Mouse (Mus musculus) neural tube, embryonic 14.5 days (tissue): Measurements from ENCODE around the gene Gsg1l2. TPM values are rescaled to one million over a fixed set of nuclear protein-coding genes. Genes with fewer than 3 reads are reported as not detected.

Source experiments
- ATAC-seq: fragments of 200-750 bp; cut with Nextera tagmentation; 2 replicates; pipeline ENCODE4 v1.8.0; 2017; ENCODE audit warnings: low read depth, mild to moderate bottlenecking, moderate TSS enrichment, moderate library complexity
- H3K27ac ChIP-seq: fragments of 300-500 bp; sonication (generic); 2 replicates; pipeline ENCODE4 v1.5.1; 2014; ENCODE audit warnings: low read depth, mild to moderate bottlenecking, control low read depth, low read length, moderate library complexity, mixed read lengths
- H3K27me3 ChIP-seq: fragments of 300-500 bp; sonication (generic); 2 replicates; pipeline ENCODE4 v1.6.1; 2014; ENCODE audit warnings: low read length; ENCODE audit not compliant: control insufficient read depth, insufficient read depth
- H3K36me3 ChIP-seq: fragments of 300-500 bp; sonication (generic); 2 replicates; pipeline ENCODE4 v1.6.1; 2014; ENCODE audit warnings: low read length, mixed read lengths; ENCODE audit not compliant: control insufficient read depth, insufficient read depth
- H3K4me1 ChIP-seq: fragments of 300-500 bp; sonication (generic); 2 replicates; pipeline ENCODE4 v1.6.1; 2014; ENCODE audit warnings: low read length; ENCODE audit not compliant: control insufficient read depth, insufficient read depth
- H3K4me2 ChIP-seq: fragments of 300-500 bp; sonication (generic); 2 replicates; pipeline ENCODE4 v1.6.1; 2014; ENCODE audit warnings: mild to moderate bottlenecking, low read depth, low read length, control low read depth
- H3K4me3 ChIP-seq: fragments of 300-500 bp; sonication (generic); 2 replicates; pipeline ENCODE4 v1.5.1; 2014; ENCODE audit warnings: low read depth, low read length, control low read depth, mixed read lengths
- H3K9ac ChIP-seq: fragments of 300-500 bp; sonication (generic); replicated peaks from 2 replicates; pipeline ENCODE4 v1.6.1; 2014; ENCODE audit warnings: low read depth, mild to moderate bottlenecking, control low read depth, low read length, mixed read lengths
- H3K9me3 ChIP-seq: fragments of 300-500 bp; sonication (generic); 2 replicates; pipeline ENCODE4 v1.6.1; 2016; ENCODE audit warnings: low read length; ENCODE audit not compliant: control insufficient read depth
- WGBS: fragments of 180-500 bp; shearing (Covaris S2); extraction: QIAGEN DNeasy Blood & Tissue Kit; methylation state at CpG from one replicate; pipeline ENCODE4 v1.1.7; 2014; 5-methylcytosine and 5-hydroxymethylcytosine counted together
- polyA plus RNA-seq: library from polyadenylated mRNA; unstranded; fragments of >200 nt; fragmentation: Nextera tagmentation; extraction: Ambion mirVana; gene quantifications from 2 replicates; pipeline ENCODE4 v1.2.1, GENCODE M21; 2014

Gene Gsg1l2
- 0.23 TPM in 1 of 2 replicates, not detected in the other for polyA plus RNA-seq

GRCm38 (mm10) chr11:67774379-67774778 is at the start of gene Gsg1l2:
Gene Gsg1l2, plus strand, starts transcription at chr11:67774608.
- Histone ChIP-seq H3K4me1 (no peaks in the 10 kb centered on the region), H3K4me2 (no peak within 1 kb of the TSS), H3K9me3 (no peaks in the 10 kb centered on the region), H3K9ac (no peak within 1 kb of the TSS), H3K27me3 (no peaks in the 10 kb centered on the region), H3K36me3 (no peaks in the 10 kb centered on the region), H3K4me3 (no peak within 1 kb of the TSS), H3K27ac (no peak within 1 kb of the TSS)
- WGBS: 84% methylated on average over 12 of the region's 12 CpGs
- no peak for ATAC-seq

DNA sequence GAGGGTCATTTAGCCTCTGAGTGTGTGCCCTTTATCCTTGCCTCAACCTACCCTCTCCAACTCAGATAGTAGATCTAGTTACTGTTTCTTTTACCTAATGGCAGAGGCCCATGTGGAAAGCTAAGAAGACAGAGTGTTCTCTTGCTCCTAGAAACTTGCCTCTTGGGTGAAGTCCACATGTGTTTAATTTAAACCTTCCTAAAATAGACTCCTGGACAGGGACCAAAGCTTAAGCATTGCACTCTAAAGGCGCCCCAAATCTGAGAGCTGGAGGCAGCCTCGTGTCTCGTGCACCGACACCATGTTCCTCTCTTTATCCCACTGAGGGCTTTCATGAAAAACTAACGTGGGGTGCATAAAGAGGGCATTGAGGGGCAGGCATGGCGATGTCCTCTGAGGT is 47.3 kb upstream of the Gsg1l2 start:
- H3K4me3 ChIP-seq: no peak overlapping the region
- 86% methylated on average over 6 of the region's 6 CpGs for WGBS
- no peak overlapping the region for H3K27ac ChIP-seq
- H3K36me3 ChIP-seq: no peaks in the 10 kb centered on the region
- no peaks in the 10 kb centered on the region for H3K9me3 ChIP-seq
- no peak for ATAC-seq
- H3K9ac ChIP-seq: no peak overlapping the region
- no peaks in the 10 kb centered on the region for H3K4me1 ChIP-seq
- no peaks in the 10 kb centered on the region for H3K27me3 ChIP-seq
- no peak overlapping the region for H3K4me2 ChIP-seq

- no peak overlapping the region for H3K9ac ChIP-seq
- no peak overlapping the region for H3K27ac ChIP-seq
- no peaks in the 10 kb centered on the region for H3K27me3 ChIP-seq
- no peak for ATAC-seq
- no peak overlapping the region for H3K4me2 ChIP-seq
- no peaks in the 10 kb centered on the region for H3K4me1 ChIP-seq
- H3K4me3 ChIP-seq: no peak overlapping the region
- H3K36me3 ChIP-seq: no peaks in the 10 kb centered on the region
- H3K9me3 ChIP-seq: no peaks in the 10 kb centered on the region
Measured at GRCm38 (mm10) chr11:67728726-67729125, 45.7 kb upstream of the Gsg1l2 start.

GRCm38 (mm10) chr11:67731056-67731455 is 43.4 kb upstream of the Gsg1l2 start:
- ATAC-seq: no peak
- Histone ChIP-seq H3K27me3 (no peaks in the 10 kb centered on the region), H3K4me1 (no peaks in the 10 kb centered on the region), H3K36me3 (no peaks in the 10 kb centered on the region), H3K27ac (no peak overlapping the region), H3K4me2 (no peak overlapping the region), H3K9me3 (no peaks in the 10 kb centered on the region), H3K9ac (no peak overlapping the region), H3K4me3 (no peak overlapping the region)
- 96% methylated on average over 2 of the region's 2 CpGs for WGBS

DNA sequence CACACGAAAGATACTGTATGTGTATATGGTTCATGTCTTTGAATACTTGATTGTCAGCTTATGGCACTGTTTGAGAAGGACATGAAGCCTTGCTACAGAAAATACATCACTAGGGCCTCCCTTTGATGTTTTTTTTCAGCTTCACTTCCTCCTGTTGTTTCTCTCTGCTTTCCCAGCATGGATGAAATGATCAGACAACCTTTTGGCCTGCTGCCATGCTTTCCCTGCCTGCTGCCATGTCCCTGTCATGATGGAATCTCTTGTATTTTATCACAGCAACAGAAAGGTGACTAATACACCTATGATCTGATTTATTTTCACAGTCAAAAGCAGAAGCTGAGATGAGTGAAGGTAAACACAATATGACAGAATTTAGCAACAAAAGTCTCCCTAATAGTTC is 40.7 kb upstream of the Gsg1l2 start:
- no peak overlapping the region for H3K27ac ChIP-seq
- H3K4me2 ChIP-seq: no peak overlapping the region
- WGBS: 78% methylated on average over 1 of the region's 1 CpGs
- no peaks in the 10 kb centered on the region for H3K27me3 ChIP-seq
- no peaks in the 10 kb centered on the region for H3K4me1 ChIP-seq
- no peak overlapping the region for H3K4me3 ChIP-seq
- ATAC-seq: no peak
- H3K9ac ChIP-seq: no peak overlapping the region
- H3K9me3 ChIP-seq: no peaks in the 10 kb centered on the region
- no peaks in the 10 kb centered on the region for H3K36me3 ChIP-seq

GRCm38 (mm10) chr11:67734597-67734996 is 39.8 kb upstream of the Gsg1l2 start:
- H3K9ac ChIP-seq: no peak overlapping the region
- 72% methylated on average over 3 of the region's 3 CpGs for WGBS

DNA sequence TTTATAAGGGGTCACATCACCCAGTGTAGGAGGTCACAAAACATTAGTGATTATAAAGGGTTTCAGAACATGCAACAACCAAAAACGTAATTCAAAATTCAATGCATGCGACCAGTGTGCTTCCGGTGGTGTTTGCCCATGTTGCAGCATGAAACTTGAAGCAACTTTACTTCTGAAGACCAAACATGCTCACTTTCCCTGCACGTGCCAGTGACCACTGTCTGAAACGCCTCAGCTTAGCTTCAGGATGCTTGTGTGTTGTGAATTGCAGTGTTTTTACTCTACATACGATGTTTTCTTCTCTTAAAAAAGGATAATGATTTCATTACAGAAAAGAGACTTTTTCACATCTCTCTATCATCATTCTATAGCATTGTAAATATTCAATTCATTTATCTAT is 36.1 kb upstream of the Gsg1l2 start:
- Histone ChIP-seq H3K27me3 (no peaks in the 10 kb centered on the region), H3K4me3 (no peak overlapping the region), H3K36me3 (no peaks in the 10 kb centered on the region), H3K9me3 (no peaks in the 10 kb centered on the region), H3K9ac (no peak overlapping the region), H3K4me1 (no peaks in the 10 kb centered on the region), H3K27ac (no peak overlapping the region), H3K4me2 (no peak overlapping the region)
- WGBS: 83% methylated on average over 6 of the region's 6 CpGs
- ATAC-seq: no peak

More at GRCm38 (mm10) chr11:67734597-67734996, 39.8 kb upstream of the Gsg1l2 start:
- Histone ChIP-seq H3K4me3 (no peak overlapping the region), H3K4me2 (no peak overlapping the region), H3K27ac (no peak overlapping the region), H3K9me3 (no peaks in the 10 kb centered on the region), H3K36me3 (no peaks in the 10 kb centered on the region), H3K4me1 (no peaks in the 10 kb centered on the region), H3K27me3 (no peaks in the 10 kb centered on the region)
- no peak for ATAC-seq

GRCm38 (mm10) chr11:67738846-67739490 is 35.4 kb upstream of the Gsg1l2 start:
- Histone ChIP-seq H3K4me3 (no peak overlapping the region), H3K4me2 (no peak overlapping the region), H3K36me3 (no peaks in the 10 kb centered on the region), H3K9ac (no peak overlapping the region), H3K4me1 (no peaks in the 10 kb centered on the region), H3K9me3 (no peaks in the 10 kb centered on the region), H3K27me3 (no peaks in the 10 kb centered on the region), H3K27ac (no peak overlapping the region)
- no peak for ATAC-seq
- WGBS: 82% methylated on average over 5 of the region's 5 CpGs

DNA sequence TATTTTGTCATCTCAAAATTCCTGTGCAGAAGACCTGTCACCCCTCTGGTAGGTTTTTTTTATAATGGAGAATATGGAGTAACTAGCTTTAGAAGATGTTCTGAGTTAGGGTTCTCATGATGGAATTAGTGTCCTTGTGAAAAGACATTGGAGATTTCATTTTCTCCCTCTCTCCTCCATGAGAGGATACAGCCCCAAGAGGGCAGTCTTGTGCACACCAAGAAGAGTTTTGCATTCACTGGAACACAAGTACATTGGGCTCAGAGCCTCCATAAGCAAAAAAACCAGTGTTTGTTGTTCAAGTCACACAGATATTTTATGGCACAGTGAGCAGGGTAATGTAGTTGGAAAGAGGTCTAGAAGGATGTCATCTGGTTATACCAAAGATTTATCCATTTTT is 32.8 kb upstream of the Gsg1l2 start:
- H3K9me3 ChIP-seq: no peaks in the 10 kb centered on the region
- no peaks in the 10 kb centered on the region for H3K27me3 ChIP-seq
- no peaks in the 10 kb centered on the region for H3K4me1 ChIP-seq
- no peaks in the 10 kb centered on the region for H3K36me3 ChIP-seq
- H3K4me2 ChIP-seq: no peak overlapping the region
- no peak overlapping the region for H3K4me3 ChIP-seq
- no peak overlapping the region for H3K9ac ChIP-seq
- ATAC-seq: no peak
- H3K27ac ChIP-seq: no peak overlapping the region
